Mouse (Mus musculus): Measurements from ENCODE around the gene Il4.

Il4 gene

GRCm38 (mm10) chr11:53623573-53623972 lies 5.1 kb upstream of the Il4 start:
- DNase-seq, result no peak

GRCm38 (mm10) chr11:53622440-53622806 lies 4.0 kb upstream of the Il4 start:
- DNase-seq, result no peak

- no peak for DNase-seq
These were observed 3.3 kb upstream of the Il4 start for GRCm38 (mm10) chr11:53621582-53622439.

DNA sequence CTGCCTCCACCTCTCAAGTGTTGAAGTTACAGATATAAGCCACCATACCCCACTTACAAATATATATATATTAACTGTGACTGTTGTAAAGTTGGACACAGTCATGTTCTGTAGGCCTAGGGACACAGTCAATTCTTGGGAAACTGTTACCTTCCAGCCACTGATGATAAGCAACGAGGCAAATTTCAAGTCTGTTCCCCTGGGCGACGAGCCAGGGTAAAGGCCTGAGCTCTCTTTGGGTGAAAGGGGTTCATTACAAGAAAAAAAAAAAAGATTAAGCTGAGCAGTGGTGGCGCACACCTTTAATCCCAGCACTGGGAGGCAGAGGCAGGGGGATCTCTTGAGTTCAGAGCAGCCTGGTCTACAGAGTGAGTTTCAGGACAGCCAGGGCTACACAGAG lies 1.6 kb upstream of the Il4 start:
- no peak for DNase-seq

- DNase-seq, result no peak
These were observed 959 bp upstream of the Il4 start for GRCm38 (mm10) chr11:53619428-53619827.

DNA sequence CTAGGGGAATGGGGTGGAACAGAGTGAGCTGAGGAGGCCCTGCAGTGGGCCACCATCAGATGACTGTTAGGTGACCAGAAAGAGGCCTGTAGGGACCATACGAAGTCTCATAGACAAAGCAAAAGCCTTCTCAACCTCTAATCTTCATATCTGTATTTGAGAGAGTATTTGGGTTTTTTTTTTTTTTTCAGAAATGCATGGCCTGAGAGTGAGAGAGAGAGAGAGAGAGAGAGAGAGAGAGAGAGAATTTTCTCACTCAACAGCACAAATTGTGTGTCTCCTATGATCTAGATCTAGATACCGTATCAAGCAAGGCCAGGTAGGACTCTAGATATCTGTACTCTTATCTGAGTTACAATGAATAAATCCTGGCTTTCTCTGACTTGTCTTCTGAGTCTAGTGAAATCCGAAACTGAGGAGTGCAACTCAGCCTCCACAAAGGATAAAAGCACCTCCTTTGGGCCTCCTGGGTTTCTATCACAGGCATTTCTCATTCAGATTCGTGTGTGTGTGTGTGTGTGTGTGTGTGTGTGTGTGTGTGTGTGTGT lies 833 bp downstream of the Il4 start:
- DNase-seq, result no peak

GRCm38 (mm10) chr11:53616748-53617558 lies 1.5 kb downstream of the Il4 start:
- no peak for DNase-seq

- no peak for DNase-seq
These were observed 2.9 kb downstream of the Il4 start for GRCm38 (mm10) chr11:53615575-53615974.

- peak in 1 of 2 experiments; percentile 27 for DNase-seq
These were observed 3.3 kb downstream of the Il4 start for GRCm38 (mm10) chr11:53615172-53615571.

- DNase-seq, result no peak
These were observed 8.8 kb downstream of the Il4 start for GRCm38 (mm10) chr11:53609672-53610071.

- DNase-seq, result no peak
These were observed 9.2 kb downstream of the Il4 start for GRCm38 (mm10) chr11:53609231-53609630.

GRCm38 (mm10) chr11:53605609-53606008 lies 12.9 kb downstream of the Il4 start:
- DNase-seq, result no peak

DNA sequence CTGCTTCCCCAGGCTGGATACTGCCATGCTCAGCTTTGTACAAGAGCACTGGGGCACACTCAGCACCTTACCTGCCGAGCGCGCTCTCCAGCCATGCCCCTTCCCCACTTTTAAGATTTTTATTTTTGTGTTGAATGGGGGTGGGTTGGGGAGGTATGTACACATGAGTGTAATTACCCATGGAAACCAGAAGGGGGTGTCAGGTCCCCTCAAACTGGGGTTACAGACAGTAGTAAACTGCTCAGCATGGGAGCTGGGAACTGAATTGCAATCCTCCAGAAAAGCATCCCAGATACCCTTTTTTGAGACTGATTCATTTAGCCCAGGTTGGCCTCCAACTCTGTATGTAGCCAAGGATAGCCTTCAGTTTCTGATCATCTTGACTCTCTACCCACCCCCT lies 13.5 kb downstream of the Il4 start:
- no peak for DNase-seq

DNA sequence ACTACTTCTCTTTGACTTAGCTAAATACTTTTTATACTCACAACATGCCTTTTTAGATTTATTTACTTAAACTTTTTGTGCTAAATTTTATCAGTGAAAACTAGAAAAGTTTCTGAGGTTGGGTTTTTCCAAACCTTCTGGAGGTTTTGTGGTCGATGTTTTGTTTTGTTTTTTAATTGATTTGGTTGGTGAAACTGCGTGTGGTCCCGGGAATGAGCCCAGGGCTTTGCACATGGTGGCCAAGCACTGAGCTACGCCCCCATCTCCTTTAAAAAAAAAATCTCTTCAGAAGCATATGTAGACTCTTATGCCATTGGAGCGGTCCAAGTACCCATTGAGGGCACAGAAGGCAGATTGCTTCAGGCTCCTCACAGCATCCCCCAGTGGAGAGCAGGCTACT lies 27.4 kb downstream of the Il4 start:
- no peak for DNase-seq

DNA sequence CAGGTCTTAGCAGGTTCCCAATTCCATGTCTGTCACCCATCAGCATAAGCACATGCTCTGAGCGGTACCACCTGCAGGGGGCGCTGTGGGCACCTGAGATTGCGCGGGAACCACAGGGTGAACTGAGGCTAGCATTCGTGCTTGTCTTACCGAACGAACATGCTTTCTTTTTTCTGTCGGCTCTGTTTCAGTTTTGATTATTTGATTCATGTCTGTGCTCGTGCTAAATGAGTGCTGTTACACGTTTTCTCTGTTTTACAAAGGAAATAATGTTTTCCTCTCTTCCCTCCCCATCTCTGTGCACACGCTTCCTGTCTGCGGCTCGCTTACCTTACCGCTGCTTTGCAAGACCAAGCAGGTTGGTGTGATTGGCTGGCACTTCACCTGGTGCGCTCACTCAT lies 28.1 kb downstream of the Il4 start:
- DNase-seq, result peak; percentile 67 to 75

DNA sequence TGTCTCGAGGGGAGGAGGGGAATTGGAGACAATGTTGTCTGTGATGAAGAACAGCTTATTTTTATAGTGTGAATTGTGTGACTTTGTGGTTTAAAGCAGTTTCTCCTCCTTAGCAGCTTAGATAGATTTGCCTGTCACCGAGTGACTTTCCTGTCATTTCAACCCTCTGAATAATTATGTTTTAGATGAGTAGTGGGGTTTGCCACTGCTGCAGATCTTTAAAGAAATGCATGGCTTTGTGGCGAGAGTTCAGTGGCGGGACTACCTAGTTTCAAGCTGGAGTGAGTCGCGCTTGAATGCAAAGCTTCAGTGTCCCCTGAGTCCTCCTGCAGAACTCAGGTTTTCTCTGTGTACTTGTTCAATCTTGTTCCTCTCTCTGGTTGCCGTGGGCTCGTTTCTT lies 30.2 kb downstream of the Il4 start:
- no peak for DNase-seq

DNA sequence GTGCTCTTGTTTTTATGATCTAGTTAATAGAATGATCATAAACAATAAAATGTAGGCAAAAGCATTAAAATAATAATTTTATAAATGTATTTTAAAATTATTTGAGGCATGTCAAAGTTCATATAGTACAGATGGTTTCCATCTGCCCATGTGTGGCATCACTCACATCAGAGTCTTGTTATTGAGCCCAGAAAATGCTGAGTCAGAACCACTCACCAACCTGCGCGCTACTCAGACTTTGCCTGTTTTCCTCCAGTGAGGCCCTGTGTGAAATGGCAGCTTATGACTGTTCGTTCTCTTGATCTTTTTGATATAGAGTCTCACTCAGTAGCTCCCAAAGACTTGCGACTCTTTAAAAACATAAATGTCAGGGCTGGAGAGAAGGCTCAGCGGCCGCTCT lies 33.0 kb downstream of the Il4 start:
- no peak for DNase-seq

GRCm38 (mm10) chr11:53584849-53585248 lies 33.6 kb downstream of the Il4 start:
- peak; percentile 30 to 54 for DNase-seq

GRCm38 (mm10) chr11:53583151-53583550 lies 35.3 kb downstream of the Il4 start:
- peak; percentile 22 to 27 for DNase-seq

DNA sequence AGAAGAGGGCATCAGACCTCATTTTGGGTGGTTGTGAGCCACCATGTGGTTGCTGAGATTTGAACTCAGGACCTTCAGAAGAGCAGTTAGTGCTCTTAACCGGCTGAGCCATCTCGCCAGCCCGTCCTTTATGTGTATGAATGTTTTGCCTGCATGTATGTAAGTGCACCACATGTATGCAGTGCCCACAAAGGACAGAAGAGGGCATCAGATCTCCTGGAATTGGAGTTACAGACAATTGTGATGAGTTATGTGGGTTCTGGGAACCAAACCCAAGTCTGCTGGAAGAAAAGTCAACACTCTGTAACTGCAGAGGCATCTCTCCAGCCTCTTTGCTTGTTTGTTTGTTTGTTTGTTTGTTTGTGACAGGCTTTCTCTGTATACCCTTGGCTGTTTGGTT lies 37.9 kb downstream of the Il4 start:
- DNase-seq, result no peak

GRCm38 (mm10) chr11:53567224-53568014 lies 51.0 kb downstream of the Il4 start, which contains the start of gene Kif3a:
Gene Kif3a (plus strand): TSS chr11:53567379.
- peak; percentile 96 to 98 for DNase-seq

GRCm38 (mm10) chr11:53566646-53567045 lies 51.8 kb downstream of the Il4 start:
- DNase-seq, result peak in 1 of 2 experiments; percentile 14

- DNase-seq, result no peak
These were observed 56.5 kb downstream of the Il4 start for GRCm38 (mm10) chr11:53561986-53562385.
